Mouse (Mus musculus): ENCODE measurements around the gene Smok3c. TPM values are rescaled to one million over a fixed set of nuclear protein-coding genes. Genes with fewer than 3 reads are reported as not detected.
"Not testable (repeated sequence)": the region's sequence is repeated elsewhere in the genome, so short reads cannot be mapped to it uniquely, and the experiment has no call there.

The Smok3c gene
- polyA plus RNA-seq, 1 experiment from 2014 or later = not detected

- H3K36me3 ChIP-seq (ENCODE audit: insufficient read depth) = peaks cover 63% of the 10 kb centered on the region
- no peak overlapping the region for H3K9ac ChIP-seq
- WGBS = 93% methylated on average over 4 of the region's 4 CpGs
- DNase-seq (no peak), ATAC-seq (ENCODE audit: insufficient read depth) (no peak)
- no peak overlapping the region for H3K27ac ChIP-seq (ENCODE audit: low read depth)
- no peaks in the 10 kb centered on the region for H3K27me3 ChIP-seq (ENCODE audit: insufficient read depth, low read length)
- no peak for TF ChIP-seq CTCF (IDR thresholded peaks at IDR 0.05; ENCODE audit: low read depth)
- no peaks in the 10 kb centered on the region for H3K4me1 ChIP-seq (ENCODE audit: insufficient read depth)
- no peak overlapping the region for H3K4me3 ChIP-seq (ENCODE audit: low read depth, low read length)
- H3K4me2 ChIP-seq = no peak overlapping the region
- H3K9me3 ChIP-seq (ENCODE audit: low read depth, low read length) = no peaks in the 10 kb centered on the region
Measured at GRCm38 (mm10) chr5:138092771-138093170, 39.8 kb downstream of the Smok3c start.

GRCm38 (mm10) chr5:138094474-138094873 is 41.5 kb downstream of the Smok3c start:
- H3K4me2 ChIP-seq = no peak overlapping the region
- no peak overlapping the region for H3K9ac ChIP-seq
- H3K36me3 ChIP-seq (ENCODE audit: insufficient read depth) = peaks cover 70% of the 10 kb centered on the region
- H3K9me3 ChIP-seq (ENCODE audit: low read depth, low read length) = no peaks in the 10 kb centered on the region
- 93% methylated on average over 6 of the region's 6 CpGs for WGBS
- H3K27ac ChIP-seq (ENCODE audit: low read depth) = no peak overlapping the region
- DNase-seq (no peak), ATAC-seq (ENCODE audit: insufficient read depth) (no peak)
- no peaks in the 10 kb centered on the region for H3K4me1 ChIP-seq (ENCODE audit: insufficient read depth)
- H3K4me3 ChIP-seq (ENCODE audit: low read depth, low read length) = no peak overlapping the region
- no peaks in the 10 kb centered on the region for H3K27me3 ChIP-seq (ENCODE audit: insufficient read depth, low read length)
- no peak for TF ChIP-seq CTCF (IDR thresholded peaks at IDR 0.05; ENCODE audit: low read depth)

GRCm38 (mm10) chr5:138104976-138105375 is 52.0 kb downstream of the Smok3c start:
- Histone ChIP-seq H3K27me3 (ENCODE audit: insufficient read depth, low read length) (no peaks in the 10 kb centered on the region), H3K4me1 (ENCODE audit: insufficient read depth) (no peaks in the 10 kb centered on the region), H3K27ac (ENCODE audit: low read depth) (no peak overlapping the region), H3K36me3 (ENCODE audit: insufficient read depth) (peaks cover 54% of the 10 kb centered on the region), H3K4me2 (no peak overlapping the region), H3K4me3 (ENCODE audit: low read depth, low read length) (no peak overlapping the region), H3K9ac (no peak overlapping the region), H3K9me3 (ENCODE audit: low read depth, low read length) (no peaks in the 10 kb centered on the region)
- TF ChIP-seq CTCF (IDR thresholded peaks at IDR 0.05; ENCODE audit: low read depth) = no peak
- ATAC-seq (ENCODE audit: insufficient read depth) (no peak), DNase-seq (no peak)
- 62% methylated on average over 2 of the region's 2 CpGs for WGBS

GRCm38 (mm10) chr5:138107130-138107529 is 54.1 kb downstream of the Smok3c start:
- Histone ChIP-seq H3K27me3 (ENCODE audit: insufficient read depth, low read length) (no peaks in the 10 kb centered on the region), H3K4me3 (ENCODE audit: low read depth, low read length) (no peak overlapping the region), H3K9ac (no peak overlapping the region), H3K36me3 (ENCODE audit: insufficient read depth) (peaks cover 33% of the 10 kb centered on the region), H3K4me1 (ENCODE audit: insufficient read depth) (no peaks in the 10 kb centered on the region), H3K27ac (ENCODE audit: low read depth) (no peak overlapping the region), H3K4me2 (no peak overlapping the region), H3K9me3 (ENCODE audit: low read depth, low read length) (no peaks in the 10 kb centered on the region)
- no peak for TF ChIP-seq CTCF (IDR thresholded peaks at IDR 0.05; ENCODE audit: low read depth)
- DNase-seq (no peak), ATAC-seq (ENCODE audit: insufficient read depth) (no peak)
- WGBS = 67% methylated on average over 3 of the region's 3 CpGs

GRCm38 (mm10) chr5:138109847-138110396 is 56.9 kb downstream of the Smok3c start:
- H3K9me3 ChIP-seq (ENCODE audit: low read depth, low read length); H3K4me3 ChIP-seq (ENCODE audit: low read depth, low read length); ATAC-seq (ENCODE audit: insufficient read depth); H3K4me1 ChIP-seq (ENCODE audit: insufficient read depth); H3K27me3 ChIP-seq (ENCODE audit: insufficient read depth, low read length); H3K4me2 ChIP-seq; H3K9ac ChIP-seq; DNase-seq; H3K36me3 ChIP-seq (ENCODE audit: insufficient read depth); H3K27ac ChIP-seq (ENCODE audit: low read depth): not testable (repeated sequence)
- 56% methylated on average over 4 of the region's 4 CpGs for WGBS

Other genes starting within 250 kb of the Smok3c start
- 2.2 and 3.0 TPM in 2 replicates for gene Pilra, start 216.9 kb upstream of the Smok3c start, polyA plus RNA-seq (2014; fragmentation: Nextera tagmentation; extraction: Ambion mirVana)
- gene Pilrb1, start 195.1 kb upstream of the Smok3c start, polyA plus RNA-seq (2014; fragmentation: Nextera tagmentation; extraction: Ambion mirVana) = 0.41 and 1.1 TPM in 2 replicates
- gene Pilrb2, start 181.4 kb upstream of the Smok3c start, polyA plus RNA-seq (2014; fragmentation: Nextera tagmentation; extraction: Ambion mirVana) = 0.37 and 0.83 TPM in 2 replicates
- gene Cyp3a13, start 131.6 kb upstream of the Smok3c start, polyA plus RNA-seq (2014; fragmentation: Nextera tagmentation; extraction: Ambion mirVana) = 0.21 and 0.28 TPM in 2 replicates
- 0.18 TPM in 1 of 2 replicates, not detected in the other for gene Gjc3, start 90.1 kb upstream of the Smok3c start, polyA plus RNA-seq (2014; fragmentation: Nextera tagmentation; extraction: Ambion mirVana)
- gene Azgp1, start 71.7 kb upstream of the Smok3c start, polyA plus RNA-seq (2014; fragmentation: Nextera tagmentation; extraction: Ambion mirVana) = not detected in 2 replicates
- not detected in 2 replicates for gene Smok3a, start 31.9 kb upstream of the Smok3c start, polyA plus RNA-seq (2014; fragmentation: Nextera tagmentation; extraction: Ambion mirVana)
- not detected in 2 replicates for gene Smok3b, start 31.8 kb upstream of the Smok3c start, polyA plus RNA-seq (2014; fragmentation: Nextera tagmentation; extraction: Ambion mirVana)
- 24.5 and 27.2 TPM in 2 replicates for gene Zkscan1, start 31.9 kb downstream of the Smok3c start, polyA plus RNA-seq (2014; fragmentation: Nextera tagmentation; extraction: Ambion mirVana)
- 63.0 and 64.9 TPM in 2 replicates for gene Zscan21, start 63.7 kb downstream of the Smok3c start, polyA plus RNA-seq (2014; fragmentation: Nextera tagmentation; extraction: Ambion mirVana)
- 16.6 and 18.1 TPM in 2 replicates for gene Zfp113, start 102.5 kb downstream of the Smok3c start, polyA plus RNA-seq (2014; fragmentation: Nextera tagmentation; extraction: Ambion mirVana)
- gene Cops6, start 107.9 kb downstream of the Smok3c start, polyA plus RNA-seq (2014; fragmentation: Nextera tagmentation; extraction: Ambion mirVana) = 256 and 259 TPM in 2 replicates
- 19.2 and 20.6 TPM in 2 replicates for gene Ap4m1, start 118.8 kb downstream of the Smok3c start, polyA plus RNA-seq (2014; fragmentation: Nextera tagmentation; extraction: Ambion mirVana)
- gene Mcm7, start 119.2 kb downstream of the Smok3c start, polyA plus RNA-seq (2014; fragmentation: Nextera tagmentation; extraction: Ambion mirVana) = 225 and 233 TPM in 2 replicates
- 95.6 and 97.6 TPM in 2 replicates for gene Taf6, start 134.3 kb downstream of the Smok3c start, polyA plus RNA-seq (2014; fragmentation: Nextera tagmentation; extraction: Ambion mirVana)
- gene Cnpy4, start 134.3 kb downstream of the Smok3c start, polyA plus RNA-seq (2014; fragmentation: Nextera tagmentation; extraction: Ambion mirVana) = 55.5 and 59.0 TPM in 2 replicates
- gene Mblac1, start 141.1 kb downstream of the Smok3c start, polyA plus RNA-seq (2014; fragmentation: Nextera tagmentation; extraction: Ambion mirVana) = 7.3 and 7.9 TPM in 2 replicates
- not detected in 2 replicates for gene Nxpe5, start 172.7 kb downstream of the Smok3c start, polyA plus RNA-seq (2014; fragmentation: Nextera tagmentation; extraction: Ambion mirVana)
- 44.2 and 46.0 TPM in 2 replicates for gene Lamtor4, start 202.3 kb downstream of the Smok3c start, polyA plus RNA-seq (2014; fragmentation: Nextera tagmentation; extraction: Ambion mirVana)
- gene BC037034, start 210.8 kb downstream of the Smok3c start, polyA plus RNA-seq (2014; fragmentation: Nextera tagmentation; extraction: Ambion mirVana) = 5.5 and 6.6 TPM in 2 replicates
- gene Gal3st4, start 219.6 kb downstream of the Smok3c start, polyA plus RNA-seq (2014; fragmentation: Nextera tagmentation; extraction: Ambion mirVana) = 0.78 and 1.6 TPM in 2 replicates
- gene Gm43720, start 226.8 kb downstream of the Smok3c start, polyA plus RNA-seq (2014; fragmentation: Nextera tagmentation; extraction: Ambion mirVana) = 0.12 TPM in 1 of 2 replicates, not detected in the other
- 4.3 and 4.7 TPM in 2 replicates for gene Gpc2, start 226.8 kb downstream of the Smok3c start, polyA plus RNA-seq (2014; fragmentation: Nextera tagmentation; extraction: Ambion mirVana)
- 4.3 and 6.3 TPM in 2 replicates for gene Stag3, start 227.0 kb downstream of the Smok3c start, polyA plus RNA-seq (2014; fragmentation: Nextera tagmentation; extraction: Ambion mirVana)